Mouse (Mus musculus) lung, postnatal 25 days (tissue): ENCODE measurements around the gene Dennd1b.

Source experiments
- DNase-seq: peaks from one replicate; pipeline ENCODE4 v3.0.0; 2022; ENCODE audit warnings: low spot score

Gene Dennd1b

GRCm38 (mm10) chr1:139192635-139193034 lies 229.4 kb downstream of the Dennd1b start:
- no peak for DNase-seq

GRCm38 (mm10) chr1:139194011-139194410 lies 230.8 kb downstream of the Dennd1b start:
- DNase-seq: no peak

GRCm38 (mm10) chr1:139194428-139195028 lies 231.3 kb downstream of the Dennd1b start:
- DNase-seq: no peak

GRCm38 (mm10) chr1:139203026-139203425 lies 239.8 kb downstream of the Dennd1b start:
- DNase-seq: no peak

GRCm38 (mm10) chr1:139206259-139206658 lies 243.0 kb downstream of the Dennd1b start:
- no peak for DNase-seq

- DNase-seq: no peak
Measured at GRCm38 (mm10) chr1:139209796-139210195, 246.6 kb downstream of the Dennd1b start.

- no peak for DNase-seq
Measured at GRCm38 (mm10) chr1:139210505-139210904, 247.3 kb downstream of the Dennd1b start.

- DNase-seq: no peak
Measured at GRCm38 (mm10) chr1:139215311-139215710, 252.1 kb downstream of the Dennd1b start.

GRCm38 (mm10) chr1:139223804-139224203 lies 260.6 kb downstream of the Dennd1b start:
- DNase-seq: no peak

- no peak for DNase-seq
Measured at GRCm38 (mm10) chr1:139224309-139224949, 261.2 kb downstream of the Dennd1b start.
